Mouse (Mus musculus) liver, embryonic 11.5 days (tissue): ENCODE measurements around the gene Dab2. TPM values are rescaled to one million over a fixed set of nuclear protein-coding genes. Genes with fewer than 3 reads are reported as not detected.

Experiments
- ATAC-seq: fragments of 200-750 bp; cut with Nextera tagmentation; replicated peaks from 2 replicates; pipeline ENCODE4 v1.8.0; 2017; ENCODE audit warnings: moderate number of reproducible peaks, mild to moderate bottlenecking, moderate TSS enrichment, moderate library complexity; ENCODE audit not compliant: low FRiP score
- DNase-seq: peaks from one replicate; pipeline ENCODE4 v3.0.0-alpha.2; 2017; ENCODE audit warnings: low spot score
- H3K27ac ChIP-seq: fragments of 300-500 bp; sonication (generic); 2 replicates; pipeline ENCODE4 v1.5.1; 2014; ENCODE audit warnings: mild to moderate bottlenecking, low read depth, low read length, control low read depth
- H3K27me3 ChIP-seq: fragments of 300-500 bp; sonication (generic); replicated peaks from 2 replicates; pipeline ENCODE4 v1.6.1; 2014; ENCODE audit warnings: low read length, mixed read lengths; ENCODE audit not compliant: control insufficient read depth, insufficient read depth
- H3K36me3 ChIP-seq: fragments of 300-500 bp; sonication (generic); 2 replicates; pipeline ENCODE4 v1.6.1; 2014; ENCODE audit warnings: mild to moderate bottlenecking, low read length, moderate library complexity, mixed read lengths; ENCODE audit not compliant: control insufficient read depth, insufficient read depth
- H3K4me1 ChIP-seq: fragments of 300-500 bp; sonication (generic); replicated peaks from 2 replicates; pipeline ENCODE4 v1.6.1; 2014; ENCODE audit warnings: low read length, mixed read lengths; ENCODE audit not compliant: control insufficient read depth, insufficient read depth
- H3K4me2 ChIP-seq: fragments of 300-500 bp; sonication (generic); 2 replicates; pipeline ENCODE4 v1.6.1; 2014; ENCODE audit warnings: mild to moderate bottlenecking, control low read depth, moderate library complexity
- H3K4me3 ChIP-seq: fragments of 300-500 bp; sonication (generic); 2 replicates; pipeline ENCODE4 v1.5.1; 2014; ENCODE audit warnings: low read depth, low read length, control low read depth
- H3K9ac ChIP-seq: fragments of 300-500 bp; sonication (generic); 2 replicates; pipeline ENCODE4 v1.6.1; 2014; ENCODE audit warnings: low read depth, low read length, control low read depth
- H3K9me3 ChIP-seq: fragments of 300-500 bp; sonication (generic); 2 replicates; pipeline ENCODE4 v1.6.1; 2016; ENCODE audit warnings: low read length, inconsistent platforms, mixed read lengths; ENCODE audit not compliant: control insufficient read depth
- WGBS: fragments of 180-500 bp; shearing (Covaris S2); extraction: QIAGEN DNeasy Blood & Tissue Kit; methylation state at CpG from one replicate; pipeline ENCODE4 v1.1.7; 2014; 5-methylcytosine and 5-hydroxymethylcytosine counted together
- polyA plus RNA-seq: library from polyadenylated mRNA; unstranded; fragments of >200 nt; fragmentation: Nextera tagmentation; extraction: Ambion mirVana; gene quantifications from 2 replicates; pipeline ENCODE4 v1.2.1, GENCODE M21; 2014

Dab2 gene
- polyA plus RNA-seq, 1 experiment from 2014 or later, result 37.6 TPM

DNA sequence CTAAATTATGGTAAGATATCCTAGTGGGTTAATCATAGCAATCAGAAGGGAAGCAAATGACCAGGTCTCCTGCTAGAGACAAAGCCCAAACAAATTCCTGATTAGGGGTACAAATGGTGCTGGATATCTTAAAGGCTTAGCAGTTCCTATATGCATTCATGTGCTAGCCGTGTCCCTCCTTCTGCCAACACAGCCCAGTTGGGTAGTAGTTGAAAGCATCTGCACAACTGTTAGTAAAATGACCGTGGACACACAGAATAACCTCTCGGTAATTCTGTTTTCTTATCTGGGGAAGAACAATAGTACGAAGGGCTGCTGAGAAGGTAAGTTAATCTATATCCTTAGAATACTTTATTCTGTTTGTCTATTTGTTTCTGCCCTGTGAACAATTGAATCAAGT, 90.5 kb downstream of the Dab2 start:
- no peak for ATAC-seq
- no peaks in the 10 kb centered on the region; the same call in 1 of the 2 replicates for H3K4me1 ChIP-seq
- H3K27me3 ChIP-seq, result peaks cover 10% of the 10 kb centered on the region
- no peak overlapping the region for H3K9ac ChIP-seq
- no peaks in the 10 kb centered on the region for H3K9me3 ChIP-seq
- 77% methylated on average over 4 of the region's 4 CpGs for WGBS
- H3K27ac ChIP-seq, result no peak overlapping the region
- no peak overlapping the region for H3K4me2 ChIP-seq
- no peak overlapping the region for H3K4me3 ChIP-seq
- DNase-seq, result no peak
- no peaks in the 10 kb centered on the region for H3K36me3 ChIP-seq

- H3K27ac ChIP-seq, result no peak overlapping the region
- no peak overlapping the region for H3K9ac ChIP-seq
- no peaks in the 10 kb centered on the region; the same call in 1 of the 2 replicates for H3K4me1 ChIP-seq
- peaks cover 10% of the 10 kb centered on the region for H3K27me3 ChIP-seq
- H3K36me3 ChIP-seq, result no peaks in the 10 kb centered on the region
- no peak; the same call in 1 of the 2 replicates for ATAC-seq
- WGBS, result 30% methylated on average over 2 of the region's 2 CpGs
- H3K4me3 ChIP-seq, result no peak overlapping the region
- no peaks in the 10 kb centered on the region for H3K9me3 ChIP-seq
- no peak for DNase-seq
- no peak overlapping the region for H3K4me2 ChIP-seq
Measured at GRCm38 (mm10) chr15:6390657-6391056, 91.1 kb downstream of the Dab2 start.

DNA sequence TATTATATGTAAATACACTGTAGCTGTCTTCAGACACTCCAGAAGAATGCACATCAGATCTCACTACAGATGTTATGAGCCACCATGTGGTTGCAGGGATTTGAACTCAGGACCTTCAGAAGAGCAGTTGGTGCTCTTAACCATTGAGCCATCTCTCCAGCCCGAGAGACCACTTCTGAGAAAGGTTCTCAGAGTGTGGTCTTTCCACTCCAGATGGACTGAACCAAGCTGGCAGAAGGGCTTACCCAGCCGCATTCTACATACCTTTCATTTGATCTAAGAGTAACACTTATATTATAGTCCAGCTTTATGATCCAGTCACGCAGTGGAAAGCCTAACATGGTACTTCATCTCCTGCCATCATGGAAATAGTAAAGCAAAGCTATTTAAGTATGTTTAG, 92.3 kb downstream of the Dab2 start:
- Histone ChIP-seq H3K4me3 (no peak overlapping the region), H3K9ac (no peak overlapping the region), H3K27ac (no peak overlapping the region), H3K36me3 (no peaks in the 10 kb centered on the region), H3K27me3 (peaks cover 5% of the 10 kb centered on the region), H3K4me2 (no peak overlapping the region), H3K4me1 (no peaks in the 10 kb centered on the region), H3K9me3 (no peaks in the 10 kb centered on the region)
- 72% methylated on average over 3 of the region's 3 CpGs for WGBS
- ATAC-seq (no peak), DNase-seq (no peak)

GRCm38 (mm10) chr15:6393624-6394023, 94.0 kb downstream of the Dab2 start:
- Histone ChIP-seq H3K4me1 (no peaks in the 10 kb centered on the region), H3K27ac (no peak overlapping the region), H3K4me3 (no peak overlapping the region), H3K9me3 (no peaks in the 10 kb centered on the region), H3K36me3 (no peaks in the 10 kb centered on the region), H3K9ac (no peak overlapping the region), H3K27me3 (no peaks in the 10 kb centered on the region), H3K4me2 (no peak overlapping the region)
- WGBS, result 83% methylated on average over 4 of the region's 4 CpGs
- DNase-seq (no peak), ATAC-seq (no peak)

GRCm38 (mm10) chr15:6398211-6398610, 98.6 kb downstream of the Dab2 start:
- no peak overlapping the region for H3K9ac ChIP-seq
- H3K4me2 ChIP-seq, result no peak overlapping the region
- no peak for ATAC-seq
- no peaks in the 10 kb centered on the region for H3K9me3 ChIP-seq
- WGBS, result 83% methylated on average over 4 of the region's 4 CpGs
- no peak for DNase-seq
- H3K4me1 ChIP-seq, result no peaks in the 10 kb centered on the region
- no peaks in the 10 kb centered on the region for H3K36me3 ChIP-seq
- no peak overlapping the region for H3K4me3 ChIP-seq
- H3K27me3 ChIP-seq, result no peaks in the 10 kb centered on the region
- H3K27ac ChIP-seq, result no peak overlapping the region

DNA sequence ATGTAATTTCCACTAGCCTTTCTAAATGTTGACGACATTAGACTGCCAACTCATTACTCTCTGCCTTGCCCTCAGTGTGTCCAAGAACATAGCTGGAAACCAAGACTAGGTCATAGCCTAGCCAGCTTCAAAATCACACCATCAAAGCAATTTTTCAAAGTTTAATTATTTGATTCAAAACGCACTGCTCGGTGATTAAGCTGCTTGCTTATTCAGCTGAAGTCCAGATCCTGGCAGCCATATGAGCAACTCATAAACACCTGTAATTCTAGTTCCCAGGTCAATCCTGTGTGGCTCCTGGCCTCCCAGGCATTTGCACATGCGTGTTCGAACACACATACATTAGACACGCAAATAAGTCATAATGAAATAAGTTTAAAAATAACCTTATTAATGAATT, 99.3 kb downstream of the Dab2 start:
- H3K4me3 ChIP-seq, result no peak overlapping the region
- no peak for DNase-seq
- WGBS, result 89% methylated on average over 6 of the region's 6 CpGs
- no peak overlapping the region for H3K9ac ChIP-seq
- H3K4me1 ChIP-seq, result no peaks in the 10 kb centered on the region
- no peak overlapping the region for H3K4me2 ChIP-seq
- no peaks in the 10 kb centered on the region for H3K9me3 ChIP-seq
- H3K36me3 ChIP-seq, result no peaks in the 10 kb centered on the region
- no peak for ATAC-seq
- no peak overlapping the region for H3K27ac ChIP-seq
- no peaks in the 10 kb centered on the region for H3K27me3 ChIP-seq

GRCm38 (mm10) chr15:6400115-6400514, 100.5 kb downstream of the Dab2 start:
- no peaks in the 10 kb centered on the region for H3K27me3 ChIP-seq
- no peak overlapping the region for H3K27ac ChIP-seq
- ATAC-seq (no peak), DNase-seq (no peak)
- no peak overlapping the region for H3K4me3 ChIP-seq
- no peak overlapping the region for H3K4me2 ChIP-seq
- no peaks in the 10 kb centered on the region for H3K4me1 ChIP-seq
- no peaks in the 10 kb centered on the region for H3K9me3 ChIP-seq
- no peaks in the 10 kb centered on the region for H3K36me3 ChIP-seq
- WGBS, result 71% methylated on average over 8 of the region's 8 CpGs
- H3K9ac ChIP-seq, result no peak overlapping the region

DNA sequence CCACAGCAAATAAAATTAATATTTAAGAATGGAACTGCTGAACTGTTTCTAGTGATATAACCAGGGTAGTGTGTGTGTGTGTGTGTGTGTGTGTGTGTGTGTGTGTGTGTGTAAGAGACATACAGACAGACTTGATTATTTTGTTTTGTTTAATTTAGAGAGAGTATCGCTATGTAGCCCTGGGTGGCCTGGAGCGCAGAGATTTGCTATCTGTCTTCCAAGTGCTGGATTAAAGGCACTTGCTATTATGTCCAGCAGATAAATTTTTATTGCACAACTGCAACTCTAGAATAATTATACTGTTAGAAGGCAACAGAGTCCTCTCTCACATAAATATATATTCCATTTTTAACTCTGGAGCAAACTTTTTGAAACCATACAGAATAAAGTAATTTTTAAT, 102.8 kb downstream of the Dab2 start:
- no peak overlapping the region for H3K27ac ChIP-seq
- no peak for ATAC-seq
- WGBS, result 85% methylated on average over 2 of the region's 2 CpGs
- no peak for DNase-seq
- H3K4me1 ChIP-seq, result no peaks in the 10 kb centered on the region
- H3K4me3 ChIP-seq, result no peak overlapping the region
- H3K9ac ChIP-seq, result no peak overlapping the region
- no peaks in the 10 kb centered on the region for H3K9me3 ChIP-seq
- H3K4me2 ChIP-seq, result no peak overlapping the region
- H3K36me3 ChIP-seq, result no peaks in the 10 kb centered on the region
- H3K27me3 ChIP-seq, result no peaks in the 10 kb centered on the region

DNA sequence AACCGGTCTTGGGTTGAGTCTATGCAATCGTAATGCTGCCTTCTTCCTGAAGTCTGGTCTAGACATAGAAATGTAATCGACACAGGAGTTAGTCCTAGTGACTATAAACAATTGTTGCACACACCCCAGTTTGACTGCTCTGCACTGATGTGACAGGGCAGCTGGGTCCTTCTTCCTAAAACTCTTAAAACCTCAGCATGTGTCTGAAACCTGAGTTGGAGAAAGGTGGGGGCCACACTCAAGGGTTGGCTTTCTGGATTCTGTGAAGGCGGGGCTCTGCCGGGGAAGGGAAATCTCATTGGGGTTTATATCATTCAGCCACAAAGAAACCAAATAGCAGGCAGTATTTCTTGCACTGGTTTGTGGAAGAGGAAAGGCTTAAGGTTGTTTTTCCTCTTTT, 104.6 kb downstream of the Dab2 start:
- H3K4me2 ChIP-seq, result no peak overlapping the region
- 88% methylated on average over 5 of the region's 5 CpGs for WGBS
- no peak for ATAC-seq
- no peaks in the 10 kb centered on the region for H3K36me3 ChIP-seq
- H3K4me1 ChIP-seq, result no peaks in the 10 kb centered on the region
- H3K27me3 ChIP-seq, result no peaks in the 10 kb centered on the region
- H3K9ac ChIP-seq, result no peak overlapping the region
- no peak overlapping the region for H3K4me3 ChIP-seq
- no peaks in the 10 kb centered on the region for H3K9me3 ChIP-seq
- H3K27ac ChIP-seq, result no peak overlapping the region
- DNase-seq, result no peak
